Mouse (Mus musculus): ENCODE results near the gene Rae1.

DNA sequence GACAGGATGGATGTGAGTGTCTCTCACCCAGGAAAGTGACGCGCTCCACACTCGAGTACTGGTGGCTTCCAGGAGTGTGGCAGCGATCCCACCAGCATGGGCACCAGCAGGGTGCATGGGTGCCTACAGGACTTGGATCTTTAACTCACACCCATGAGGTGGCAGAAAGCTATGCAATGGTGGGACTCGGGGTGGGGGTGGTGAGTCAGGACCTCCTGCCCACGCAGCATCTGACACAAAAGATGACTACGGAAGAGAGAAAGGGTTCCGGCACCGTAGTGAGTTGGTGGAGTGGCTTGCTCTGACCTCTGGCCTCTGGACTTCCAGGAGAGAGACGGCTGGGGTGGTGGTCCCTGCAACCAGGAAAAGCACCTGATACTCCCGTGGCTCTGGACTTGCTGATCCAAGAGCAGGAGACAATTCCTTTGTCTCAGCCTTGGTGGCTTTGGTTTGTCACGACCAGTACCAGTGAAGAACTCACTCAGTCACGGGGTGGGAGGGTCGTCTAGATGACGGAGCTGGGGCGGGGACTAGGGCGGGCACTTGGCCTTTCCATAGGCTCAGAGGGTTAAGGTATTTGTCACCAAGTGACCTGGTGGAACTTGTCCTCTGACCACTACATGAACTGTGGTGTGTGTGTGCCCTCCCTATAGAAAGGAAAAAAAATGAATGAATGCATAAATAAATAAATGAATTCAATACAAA is 48.3 kb downstream of the Rae1 start:
- TF ChIP-seq CTCF (conservative IDR thresholded peaks at IDR 0.05; ENCODE audit: low read length), result no peak
- TF ChIP-seq NANOG (IDR thresholded peaks at IDR 0.05; ENCODE audit: borderline replicate concordance, low read length), result no peak
